Mouse (Mus musculus) liver, postnatal 0 days (tissue): ENCODE results near the gene Phtf1.

Experiments used
- CTCF ChIP-seq: sonication (generic); IDR thresholded peaks from 2 replicates; pipeline ENCODE4 v1.5.1; 2016; ENCODE audit warnings: antibody characterized with exemption, low read depth
- EP300 ChIP-seq: IDR thresholded peaks from 2 replicates; pipeline ENCODE4 v1.6.1; 2016; ENCODE audit warnings: antibody characterized with exemption, low read depth, mild to moderate bottlenecking

DNA sequence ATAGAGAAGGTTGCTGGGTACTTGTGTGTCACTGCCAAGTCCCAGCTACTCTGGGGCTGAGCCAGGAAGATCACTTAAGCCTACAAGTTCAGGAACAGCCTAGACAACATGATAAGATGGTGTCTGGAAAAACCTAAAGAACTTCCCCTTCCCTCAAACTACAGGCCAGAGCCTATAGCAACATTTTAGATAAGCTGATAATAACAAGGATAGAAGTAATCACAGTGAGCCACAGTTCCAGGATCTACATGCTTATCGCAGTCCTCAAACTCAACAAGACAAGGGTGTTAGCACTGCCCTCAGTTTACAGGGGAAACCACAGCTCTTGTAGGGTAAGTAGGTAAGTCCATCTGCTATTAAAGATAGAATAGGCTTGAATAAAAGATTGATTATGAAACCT lies 64.2 kb downstream of the Phtf1 start:
- TF ChIP-seq CTCF, result no peak
- TF ChIP-seq EP300, result no peak
